Mouse (Mus musculus): Measurements from ENCODE around the gene Ajuba. TPM values are rescaled to one million over a fixed set of nuclear protein-coding genes. Genes with fewer than 3 reads are reported as not detected.

Gene Ajuba
- total RNA-seq, 1 experiment: 65.1 TPM

DNA sequence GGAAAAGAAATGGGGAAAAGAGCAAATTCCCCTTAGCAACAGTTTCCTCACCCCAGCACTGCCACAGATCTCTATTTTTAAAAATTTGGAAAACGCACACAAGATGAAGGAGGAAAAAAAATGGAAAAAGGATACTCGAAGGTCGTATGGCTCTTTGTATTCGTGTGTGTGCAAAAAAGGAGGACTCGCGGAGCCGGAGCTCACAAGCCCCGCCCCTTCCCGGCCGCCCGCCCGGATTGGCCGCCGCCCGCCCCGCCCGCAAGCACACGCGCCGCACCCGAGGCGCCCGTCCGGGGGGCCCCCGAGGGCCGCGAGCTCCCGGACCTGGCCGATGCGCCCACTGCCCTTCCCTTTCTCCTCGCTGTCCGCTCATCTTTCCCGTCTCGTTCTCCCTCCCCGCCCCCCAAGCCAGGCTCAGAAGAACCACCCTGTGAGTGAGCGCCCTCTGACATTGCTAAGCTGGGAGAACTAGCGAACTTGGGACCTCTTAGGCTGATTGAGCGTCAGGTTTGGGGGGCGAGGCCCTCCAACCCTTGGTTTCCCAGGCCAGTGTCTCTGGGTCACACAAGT lies 28.5 kb upstream of the Ajuba start, which contains the start of gene 4931414P19Rik:
4931414P19Rik (minus strand) TSS at position 242 of the 570 bp plus-strand sequence.
- Histone ChIP-seq H3K9ac (ENCODE audit: insufficient read depth, low read depth, low read length, poor library complexity, severe bottlenecking) (peak within 1 kb of the TSS; percentile 70), H3K4me1 (ENCODE audit: control insufficient read depth in 2 of 2, insufficient read depth in 2 of 2, low read length in 2 of 2, poor library complexity in 1 of 2) (peaks cover 2 to 11% of the 10 kb centered on the region in 2 experiments; a peak in 2 of 4 replicates), H3K9me3 (ENCODE audit: control insufficient read depth, insufficient read depth, low read depth, low read length) (no peaks in the 10 kb centered on the region), H3K4me3 (ENCODE audit: insufficient read depth in 1 of 2, low read depth in 1 of 2, low read length in 2 of 2, poor library complexity in 1 of 2, severe bottlenecking in 1 of 2) (peak within 1 kb of the TSS; percentile 58 to 71), H3K27ac (ENCODE audit: insufficient read depth, low read depth, low read length, poor library complexity, severe bottlenecking) (peak within 1 kb of the TSS; percentile 42; the same call in 1 of the 2 replicates), H3K36me3 (ENCODE audit: control insufficient read depth, insufficient read depth, low read length, poor library complexity, severe bottlenecking) (no peaks in the 10 kb centered on the region)
- TF ChIP-seq CHD2 (IDR thresholded peaks at IDR 0.05; ENCODE audit: low read depth, low read length): no peak
- TF ChIP-seq ZNF384 (IDR thresholded peaks at IDR 0.05; ENCODE audit: low read depth, low read length): no peak
- no peak for TF ChIP-seq ZC3H11A (IDR thresholded peaks at IDR 0.05; ENCODE audit: borderline replicate concordance, low read depth, low read length)
- no peak for TF ChIP-seq MAFK (IDR thresholded peaks at IDR 0.05; ENCODE audit: insufficient read depth, low read depth, low read length)
- TF ChIP-seq HCFC1 (IDR thresholded peaks at IDR 0.05; ENCODE audit: borderline replicate concordance, insufficient read depth, low read length): no peak
- DNase-seq (ENCODE audit: low read depth, low spot score): no peak
- in situ Hi-C loops (cut with MboI; ENCODE audit: low sequenced_read_pairs in 2 of 2, unreplicated experiment in 2 of 2): no loop called here

DNA sequence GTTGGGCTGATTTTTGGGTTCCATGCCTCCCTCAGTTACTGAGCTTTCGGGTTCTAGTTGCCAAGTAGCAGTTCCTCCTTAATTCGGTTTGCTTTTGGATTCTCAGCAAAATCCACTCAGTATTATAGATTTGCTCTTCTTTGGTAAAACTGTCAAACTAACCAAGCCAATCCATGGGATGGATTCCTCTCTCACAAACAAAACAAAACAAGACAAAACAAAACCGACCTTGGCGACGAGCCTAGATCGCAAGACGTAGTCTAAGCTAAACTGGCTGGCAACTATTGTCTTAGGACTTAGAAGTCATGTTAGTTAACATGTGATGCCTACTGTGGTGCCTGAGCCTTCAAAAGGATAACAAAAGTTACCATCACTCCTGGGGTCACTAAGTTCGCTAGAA lies 26.3 kb upstream of the Ajuba start:
- H3K27ac ChIP-seq (ENCODE audit: insufficient read depth, low read depth, low read length, poor library complexity, severe bottlenecking): peak overlapping the region; percentile 54; the same call in 1 of the 2 replicates
- H3K36me3 ChIP-seq (ENCODE audit: control insufficient read depth, insufficient read depth, low read length, poor library complexity, severe bottlenecking): no peaks in the 10 kb centered on the region
- H3K4me1 ChIP-seq (ENCODE audit: control insufficient read depth in 2 of 2, insufficient read depth in 2 of 2, low read length in 2 of 2, poor library complexity in 1 of 2): peaks cover 2 to 8% of the 10 kb centered on the region in 2 experiments; a peak in 2 of 4 replicates
- TF ChIP-seq CHD2 (IDR thresholded peaks at IDR 0.05; ENCODE audit: low read depth, low read length): no peak
- no peak for TF ChIP-seq MAFK (IDR thresholded peaks at IDR 0.05; ENCODE audit: insufficient read depth, low read depth, low read length)
- TF ChIP-seq ZC3H11A (IDR thresholded peaks at IDR 0.05; ENCODE audit: borderline replicate concordance, low read depth, low read length): no peak
- no peak for TF ChIP-seq ZNF384 (IDR thresholded peaks at IDR 0.05; ENCODE audit: low read depth, low read length)
- TF ChIP-seq HCFC1 (IDR thresholded peaks at IDR 0.05; ENCODE audit: borderline replicate concordance, insufficient read depth, low read length): no peak
- H3K9me3 ChIP-seq (ENCODE audit: control insufficient read depth, insufficient read depth, low read depth, low read length): no peaks in the 10 kb centered on the region
- no peak for DNase-seq (ENCODE audit: low read depth, low spot score)
- peak overlapping the region; percentile 53 to 76 for H3K4me3 ChIP-seq (ENCODE audit: insufficient read depth in 1 of 2, low read depth in 1 of 2, low read length in 2 of 2, poor library complexity in 1 of 2, severe bottlenecking in 1 of 2)
- in situ Hi-C loops (cut with MboI; ENCODE audit: low sequenced_read_pairs in 2 of 2, unreplicated experiment in 2 of 2): no loop called here
- peak overlapping the region; percentile 72; the same call in 1 of the 2 replicates for H3K9ac ChIP-seq (ENCODE audit: insufficient read depth, low read depth, low read length, poor library complexity, severe bottlenecking)

DNA sequence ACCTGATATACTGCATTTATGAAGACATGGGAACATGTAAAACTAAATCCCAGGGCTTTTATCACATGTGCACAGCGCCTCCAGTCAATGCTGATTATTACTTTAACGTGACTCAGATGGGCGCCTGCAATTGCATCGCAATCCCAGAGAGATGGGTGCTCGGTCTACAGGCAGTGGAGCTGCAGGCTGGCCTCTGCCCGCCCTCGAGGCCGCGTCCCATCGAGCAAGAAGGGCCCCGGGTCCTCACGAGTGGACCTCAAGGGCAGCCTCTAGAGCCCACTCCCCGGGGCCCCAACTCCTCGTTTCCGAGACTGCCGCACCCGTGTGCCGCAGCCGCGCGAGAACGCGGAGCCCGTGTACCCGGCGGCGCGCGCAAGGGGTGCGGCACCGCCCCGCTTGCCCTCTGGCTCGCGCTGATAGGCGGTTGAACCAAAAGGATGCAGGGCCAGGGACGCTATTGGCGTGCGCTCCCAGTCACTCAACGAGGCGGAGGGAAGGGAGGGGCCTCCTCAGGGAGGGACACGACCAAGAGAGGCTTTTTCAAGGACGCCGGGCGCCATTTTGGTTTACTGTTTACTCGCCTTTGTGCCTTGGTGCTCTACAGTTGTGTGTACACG lies 25.8 kb upstream of the Ajuba start:
- peak overlapping the region; percentile 69 to 89 for H3K4me3 ChIP-seq (ENCODE audit: insufficient read depth in 1 of 2, low read depth in 1 of 2, low read length in 2 of 2, poor library complexity in 1 of 2, severe bottlenecking in 1 of 2)
- peak overlapping the region; percentile 87 for H3K9ac ChIP-seq (ENCODE audit: insufficient read depth, low read depth, low read length, poor library complexity, severe bottlenecking)
- no peaks in the 10 kb centered on the region for H3K36me3 ChIP-seq (ENCODE audit: control insufficient read depth, insufficient read depth, low read length, poor library complexity, severe bottlenecking)
- in situ Hi-C loops (cut with MboI; ENCODE audit: low sequenced_read_pairs in 2 of 2, unreplicated experiment in 2 of 2): no loop called here
- no peaks in the 10 kb centered on the region for H3K9me3 ChIP-seq (ENCODE audit: control insufficient read depth, insufficient read depth, low read depth, low read length)
- no peak for TF ChIP-seq ZC3H11A (IDR thresholded peaks at IDR 0.05; ENCODE audit: borderline replicate concordance, low read depth, low read length)
- no peak for TF ChIP-seq ZNF384 (IDR thresholded peaks at IDR 0.05; ENCODE audit: low read depth, low read length)
- no peak for TF ChIP-seq HCFC1 (IDR thresholded peaks at IDR 0.05; ENCODE audit: borderline replicate concordance, insufficient read depth, low read length)
- no peak for TF ChIP-seq MAFK (IDR thresholded peaks at IDR 0.05; ENCODE audit: insufficient read depth, low read depth, low read length)
- peak; percentile 88 for TF ChIP-seq CHD2 (IDR thresholded peaks at IDR 0.05; ENCODE audit: low read depth, low read length)
- peaks cover 2 to 8% of the 10 kb centered on the region in 2 experiments; a peak in 2 of 4 replicates for H3K4me1 ChIP-seq (ENCODE audit: control insufficient read depth in 2 of 2, insufficient read depth in 2 of 2, low read length in 2 of 2, poor library complexity in 1 of 2)
- peak overlapping the region; percentile 77 for H3K27ac ChIP-seq (ENCODE audit: insufficient read depth, low read depth, low read length, poor library complexity, severe bottlenecking)
- peak; percentile 95 for DNase-seq (ENCODE audit: low read depth, low spot score)

DNA sequence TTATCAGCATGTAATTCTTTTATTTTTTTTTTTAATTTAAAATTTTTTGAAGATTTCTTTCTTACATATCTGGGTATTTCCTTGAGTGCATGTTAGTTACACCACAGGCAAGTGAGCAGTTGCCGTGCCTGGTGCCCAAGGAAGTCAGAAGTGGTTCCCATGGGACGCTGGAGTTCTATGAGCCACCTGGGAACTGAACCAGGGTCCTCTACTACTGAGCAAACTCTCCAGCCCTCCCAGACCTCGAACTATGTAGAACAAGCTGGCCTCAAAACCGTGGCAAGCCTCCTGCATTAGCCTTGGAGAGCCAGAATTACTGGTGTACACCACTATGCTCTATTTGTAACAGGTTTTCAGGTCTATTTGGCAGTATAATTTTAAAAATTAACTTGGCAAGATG lies 25.3 kb upstream of the Ajuba start:
- no peak for DNase-seq (ENCODE audit: low read depth, low spot score)
- peak overlapping the region; percentile 69 to 89 for H3K4me3 ChIP-seq (ENCODE audit: insufficient read depth in 1 of 2, low read depth in 1 of 2, low read length in 2 of 2, poor library complexity in 1 of 2, severe bottlenecking in 1 of 2)
- H3K27ac ChIP-seq (ENCODE audit: insufficient read depth, low read depth, low read length, poor library complexity, severe bottlenecking): peak overlapping the region; percentile 77; the same call in 1 of the 2 replicates
- H3K36me3 ChIP-seq (ENCODE audit: control insufficient read depth, insufficient read depth, low read length, poor library complexity, severe bottlenecking): no peaks in the 10 kb centered on the region
- H3K9me3 ChIP-seq (ENCODE audit: control insufficient read depth, insufficient read depth, low read depth, low read length): no peaks in the 10 kb centered on the region
- in situ Hi-C loops (cut with MboI; ENCODE audit: low sequenced_read_pairs in 2 of 2, unreplicated experiment in 2 of 2): no loop called here
- peaks cover 2 to 8% of the 10 kb centered on the region in 2 experiments; a peak in 2 of 4 replicates for H3K4me1 ChIP-seq (ENCODE audit: control insufficient read depth in 2 of 2, insufficient read depth in 2 of 2, low read length in 2 of 2, poor library complexity in 1 of 2)
- peak overlapping the region; percentile 65; the same call in 1 of the 2 replicates for H3K9ac ChIP-seq (ENCODE audit: insufficient read depth, low read depth, low read length, poor library complexity, severe bottlenecking)
- TF ChIP-seq ZC3H11A (IDR thresholded peaks at IDR 0.05; ENCODE audit: borderline replicate concordance, low read depth, low read length): no peak
- no peak for TF ChIP-seq MAFK (IDR thresholded peaks at IDR 0.05; ENCODE audit: insufficient read depth, low read depth, low read length)
- TF ChIP-seq CHD2 (IDR thresholded peaks at IDR 0.05; ENCODE audit: low read depth, low read length): no peak
- TF ChIP-seq ZNF384 (IDR thresholded peaks at IDR 0.05; ENCODE audit: low read depth, low read length): 0 out of 2 replicates have a peak, but pooled peaks have one; percentile 16
- no peak for TF ChIP-seq HCFC1 (IDR thresholded peaks at IDR 0.05; ENCODE audit: borderline replicate concordance, insufficient read depth, low read length)

Data from ES-E14 (cell line).